Comparison of ENCODE assay signal across 20 mouse cellular contexts in genomic region chr6:61246523-61246922, GRCm38 (mm10).
"Had no signal": no experiment of that assay in that cellular context is flagged by ENCODE, and none has a peak within 500 bp of the region (broad histone marks: within the 10 kb centered on the region; RNA-seq: fewer than 3 reads in every experiment).

No protein-coding gene starts in this region.

- H3K9ac ChIP-seq: kidney, embryonic 15.5 days; limb, embryonic 13.5 days; liver, embryonic 12.5 days; liver, embryonic 15.5 days; midbrain, embryonic 12.5 days; midbrain, embryonic 15.5 days; neural tube, embryonic 12.5 days had no signal

- ATAC-seq: liver, embryonic 12.5 days; midbrain, embryonic 15.5 days had no signal

- H3K4me1 ChIP-seq: limb, embryonic 10.5 days; liver, embryonic 12.5 days; liver, embryonic 15.5 days; midbrain, embryonic 12.5 days; midbrain, embryonic 15.5 days; neural tube, embryonic 12.5 days had no signal

- H3K4me2 ChIP-seq: kidney, embryonic 15.5 days; limb, embryonic 13.5 days; liver, embryonic 12.5 days; liver, embryonic 15.5 days; midbrain, embryonic 12.5 days; midbrain, embryonic 15.5 days; neural tube, embryonic 12.5 days had no signal

- H3K36me3 ChIP-seq: kidney, embryonic 15.5 days; limb, embryonic 10.5 days; limb, embryonic 13.5 days; liver, embryonic 12.5 days; liver, embryonic 15.5 days; midbrain, embryonic 12.5 days; midbrain, embryonic 15.5 days; neural tube, embryonic 12.5 days had no signal

- H3K4me3 ChIP-seq: kidney, embryonic 15.5 days; limb, embryonic 10.5 days; limb, embryonic 13.5 days; liver, embryonic 12.5 days; liver, embryonic 15.5 days; midbrain, embryonic 12.5 days; midbrain, embryonic 15.5 days; neural tube, embryonic 12.5 days had no signal

- H3K27ac ChIP-seq: kidney, embryonic 15.5 days; limb, embryonic 10.5 days; limb, embryonic 13.5 days; liver, embryonic 12.5 days; liver, embryonic 15.5 days; macrophage; midbrain, embryonic 12.5 days; midbrain, embryonic 15.5 days; neural tube, embryonic 12.5 days; stomach, postnatal 0 days had no signal

- H3K9me3 ChIP-seq: kidney, embryonic 15.5 days; limb, embryonic 10.5 days; limb, embryonic 13.5 days; liver, embryonic 12.5 days; liver, embryonic 15.5 days; midbrain, embryonic 12.5 days; midbrain, embryonic 15.5 days; neural tube, embryonic 12.5 days had no signal

- H3K27me3 ChIP-seq: kidney, embryonic 15.5 days; limb, embryonic 13.5 days; liver, embryonic 12.5 days; liver, embryonic 15.5 days; midbrain, embryonic 12.5 days; midbrain, embryonic 15.5 days; neural tube, embryonic 12.5 days had no signal

- DNase-seq: kidney, adult 8-10 months; kidney, postnatal 10 days; kidney, postnatal 36 days; liver; lung, adult 18-20 months; right cerebral cortex, postnatal 14 days; right cerebral cortex, postnatal 4 days; thymus, adult 2 months; thymus, postnatal 14 days; thymus, postnatal 4 days had no signal
